Mouse (Mus musculus): Measurements from ENCODE around the gene Sash3. TPM values are rescaled to one million over a fixed set of nuclear protein-coding genes. Genes with fewer than 3 reads are reported as not detected.

The Sash3 gene
- polyA plus RNA-seq, 1 experiment from 2014 or later, result 9.6 TPM

DNA sequence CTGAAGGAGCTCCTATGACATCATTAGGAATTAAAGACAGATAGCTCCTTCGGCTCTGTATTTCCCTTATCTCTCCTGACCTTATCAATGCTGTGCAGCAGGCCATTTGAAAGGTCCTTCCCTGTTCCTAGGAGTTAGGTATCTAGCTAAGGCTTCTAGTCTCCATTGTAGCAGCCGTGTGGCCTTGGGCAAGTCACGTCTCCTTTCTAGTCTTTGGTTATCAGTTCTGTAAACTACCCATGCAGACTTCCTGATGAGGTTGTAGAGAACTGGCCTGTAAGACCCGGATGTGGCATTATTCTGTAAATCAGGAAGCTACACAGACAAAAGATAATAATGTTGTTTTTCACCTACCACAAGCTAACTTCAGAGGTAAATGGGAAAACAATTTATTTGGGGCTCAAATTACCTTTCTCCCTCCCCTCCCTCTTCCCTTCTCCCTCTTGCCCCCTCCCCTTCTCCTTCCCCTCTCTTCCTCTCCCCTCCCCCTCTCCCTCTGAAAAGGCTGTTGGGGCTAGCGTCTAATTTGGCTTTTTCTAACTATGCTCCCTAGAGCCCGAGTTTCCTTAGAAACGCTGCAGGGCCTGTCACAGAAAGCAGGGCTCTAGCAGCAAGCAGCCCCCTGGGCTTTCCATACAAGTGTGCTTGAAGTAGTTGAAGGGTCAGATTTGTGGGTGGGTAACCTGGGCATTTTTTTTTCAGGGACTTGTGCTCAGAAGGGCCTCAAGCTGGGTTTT, 7.5 kb upstream of the Sash3 start:
- Histone ChIP-seq H3K4me1 (ENCODE audit: control insufficient read depth, low read depth, low read length) (peaks cover 33% of the 10 kb centered on the region), H3K4me2 (ENCODE audit: low read depth, low read length) (peak overlapping the region; percentile 38)
- peak; percentile 90 for ATAC-seq (ENCODE audit: low read depth)

DNA sequence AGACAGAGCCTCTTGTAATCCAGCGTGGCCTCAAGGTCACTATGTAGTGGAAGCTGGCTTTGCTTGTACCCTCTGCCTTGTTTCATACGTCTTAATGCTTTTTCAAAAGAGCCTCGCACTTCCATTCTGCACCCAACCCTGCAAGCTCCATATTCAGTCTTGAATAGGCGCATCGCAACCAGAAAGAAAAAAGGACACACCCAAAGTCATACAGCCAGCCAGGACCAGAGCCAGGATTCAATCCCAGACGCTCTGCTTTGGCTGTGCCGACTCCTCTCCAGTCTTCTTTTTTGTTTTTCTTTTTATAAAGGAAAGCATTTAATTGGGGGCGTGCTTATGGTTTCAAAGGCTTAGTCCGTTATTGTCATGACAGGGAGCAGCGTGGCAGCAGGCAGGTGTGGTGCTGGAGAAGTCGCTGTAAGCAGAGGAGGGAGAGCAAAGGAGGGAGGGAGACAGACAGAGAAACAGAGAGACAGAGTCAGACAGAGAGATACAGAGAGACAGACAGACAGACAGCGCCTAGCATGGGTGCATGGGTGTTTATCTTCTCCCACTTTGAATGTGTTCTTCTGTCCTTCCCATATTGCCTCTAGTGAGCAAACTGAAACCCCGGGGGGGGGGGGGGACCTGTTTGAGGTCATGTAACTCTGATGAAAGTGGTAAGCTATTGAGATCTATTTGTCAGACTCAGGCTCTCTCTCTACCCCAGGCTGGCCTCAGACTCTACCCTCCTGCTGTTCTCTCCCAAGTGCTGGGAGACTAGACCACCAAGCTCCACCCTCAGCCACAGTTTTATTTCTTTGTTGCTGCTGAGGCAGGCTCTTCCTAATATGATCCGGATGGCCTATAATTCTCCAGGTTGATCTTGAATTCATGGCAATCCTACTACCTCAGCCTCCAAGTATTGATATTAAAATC, 6.6 kb upstream of the Sash3 start:
- peak overlapping the region; percentile 38 for H3K4me2 ChIP-seq (ENCODE audit: low read depth, low read length)
- ATAC-seq (ENCODE audit: low read depth), result no peak
- no peak overlapping the region; the same call in 1 of the 2 replicates for H3K9ac ChIP-seq (ENCODE audit: low read depth, low read length)
- H3K27me3 ChIP-seq (ENCODE audit: control insufficient read depth, insufficient read depth, low read depth, low read length), result no peaks in the 10 kb centered on the region
- H3K36me3 ChIP-seq (ENCODE audit: control insufficient read depth, insufficient read depth), result no peaks in the 10 kb centered on the region
- peaks cover 33% of the 10 kb centered on the region for H3K4me1 ChIP-seq (ENCODE audit: control insufficient read depth, low read depth, low read length)
- H3K27ac ChIP-seq (ENCODE audit: low read length), result peak overlapping the region; percentile 81; the same call in 1 of the 2 replicates
- H3K4me3 ChIP-seq (ENCODE audit: low read depth, low read length), result peak overlapping the region; percentile 5; the same call in 1 of the 2 replicates
- no peaks in the 10 kb centered on the region for H3K9me3 ChIP-seq (replicated peaks; ENCODE audit: control insufficient read depth, low read length)
- 33% methylated on average over 14 of the region's 14 CpGs for WGBS (ENCODE audit: insufficient replicate concordance)

More for the DNA sequence above, 7.5 kb upstream of the Sash3 start:
- WGBS (ENCODE audit: insufficient replicate concordance), result 22% methylated on average over 7 of the region's 7 CpGs
- Histone ChIP-seq H3K9ac (ENCODE audit: low read depth, low read length) (no peak overlapping the region; the same call in 1 of the 2 replicates), H3K9me3 (replicated peaks; ENCODE audit: control insufficient read depth, low read length) (no peaks in the 10 kb centered on the region), H3K27ac (ENCODE audit: low read length) (peak overlapping the region; percentile 81), H3K4me3 (ENCODE audit: low read depth, low read length) (no peak overlapping the region), H3K36me3 (ENCODE audit: control insufficient read depth, insufficient read depth) (no peaks in the 10 kb centered on the region), H3K27me3 (ENCODE audit: control insufficient read depth, insufficient read depth, low read depth, low read length) (no peaks in the 10 kb centered on the region)

DNA sequence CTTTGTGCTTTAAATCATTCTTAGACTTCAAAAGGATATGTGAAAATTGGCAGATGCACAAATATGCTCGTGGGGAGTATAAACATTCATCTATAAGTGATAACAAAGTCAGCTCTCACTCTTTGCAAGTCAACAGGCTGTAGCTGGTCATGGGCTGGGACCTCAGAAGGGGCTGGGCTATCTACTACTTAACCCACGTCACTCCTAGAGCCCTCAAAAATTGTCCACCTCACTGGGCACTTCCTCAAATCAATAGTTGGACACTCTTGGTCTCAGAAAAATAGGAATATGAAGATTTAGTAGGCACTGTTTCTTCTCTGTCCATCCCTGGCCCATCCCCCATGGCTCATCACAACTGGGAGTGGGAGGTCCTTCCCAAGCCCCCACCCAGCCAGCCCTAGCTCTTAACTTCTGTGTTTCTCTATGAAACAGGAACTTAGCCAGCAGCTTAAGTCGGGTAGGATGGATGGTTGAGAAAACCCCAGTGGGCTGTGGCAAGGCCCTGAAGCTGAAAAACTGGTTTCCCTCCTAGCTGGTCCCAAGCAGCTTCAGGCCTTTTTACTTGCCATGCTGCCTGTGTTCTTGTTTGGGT, 5.9 kb upstream of the Sash3 start:
- no peak for ATAC-seq (ENCODE audit: low read depth)
- Histone ChIP-seq H3K27ac (ENCODE audit: low read length) (peak overlapping the region; percentile 70), H3K9me3 (replicated peaks; ENCODE audit: control insufficient read depth, low read length) (no peaks in the 10 kb centered on the region), H3K36me3 (ENCODE audit: control insufficient read depth, insufficient read depth) (no peaks in the 10 kb centered on the region), H3K4me2 (ENCODE audit: low read depth, low read length) (no peak overlapping the region), H3K4me3 (ENCODE audit: low read depth, low read length) (no peak overlapping the region), H3K4me1 (ENCODE audit: control insufficient read depth, low read depth, low read length) (peaks cover 33% of the 10 kb centered on the region), H3K27me3 (ENCODE audit: control insufficient read depth, insufficient read depth, low read depth, low read length) (no peaks in the 10 kb centered on the region), H3K9ac (ENCODE audit: low read depth, low read length) (no peak overlapping the region)
- WGBS (ENCODE audit: insufficient replicate concordance), result 19% methylated on average over 3 of the region's 3 CpGs

DNA sequence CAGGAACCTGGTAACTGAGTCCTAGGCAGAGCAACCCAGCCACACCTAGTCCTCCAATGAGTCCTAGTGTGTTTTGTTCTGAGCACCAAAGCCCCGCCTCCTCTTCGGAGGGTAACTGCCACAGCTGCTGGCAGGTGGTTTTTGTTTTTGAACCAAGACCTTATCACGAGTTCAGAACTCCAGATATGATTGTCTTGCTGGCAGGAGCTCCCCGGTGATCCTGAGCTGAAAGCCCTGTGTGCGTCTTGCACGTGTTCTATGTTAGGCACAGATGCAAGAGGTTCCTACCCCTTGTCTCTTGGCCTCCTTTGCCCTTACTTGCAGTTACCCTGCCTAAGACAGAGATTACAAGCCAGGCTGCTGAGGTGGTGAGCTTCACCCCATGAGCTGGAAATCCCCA, 4.8 kb upstream of the Sash3 start:
- no peak overlapping the region for H3K4me2 ChIP-seq (ENCODE audit: low read depth, low read length)
- no peaks in the 10 kb centered on the region for H3K36me3 ChIP-seq (ENCODE audit: control insufficient read depth, insufficient read depth)
- H3K9ac ChIP-seq (ENCODE audit: low read depth, low read length), result no peak overlapping the region
- H3K9me3 ChIP-seq (replicated peaks; ENCODE audit: control insufficient read depth, low read length), result no peaks in the 10 kb centered on the region
- 25% methylated on average over 6 of the region's 6 CpGs for WGBS (ENCODE audit: insufficient replicate concordance)
- ATAC-seq (ENCODE audit: low read depth), result no peak
- no peak overlapping the region for H3K4me3 ChIP-seq (ENCODE audit: low read depth, low read length)
- peaks cover 33% of the 10 kb centered on the region for H3K4me1 ChIP-seq (ENCODE audit: control insufficient read depth, low read depth, low read length)
- peak overlapping the region; percentile 70 for H3K27ac ChIP-seq (ENCODE audit: low read length)
- no peaks in the 10 kb centered on the region for H3K27me3 ChIP-seq (ENCODE audit: control insufficient read depth, insufficient read depth, low read depth, low read length)

DNA sequence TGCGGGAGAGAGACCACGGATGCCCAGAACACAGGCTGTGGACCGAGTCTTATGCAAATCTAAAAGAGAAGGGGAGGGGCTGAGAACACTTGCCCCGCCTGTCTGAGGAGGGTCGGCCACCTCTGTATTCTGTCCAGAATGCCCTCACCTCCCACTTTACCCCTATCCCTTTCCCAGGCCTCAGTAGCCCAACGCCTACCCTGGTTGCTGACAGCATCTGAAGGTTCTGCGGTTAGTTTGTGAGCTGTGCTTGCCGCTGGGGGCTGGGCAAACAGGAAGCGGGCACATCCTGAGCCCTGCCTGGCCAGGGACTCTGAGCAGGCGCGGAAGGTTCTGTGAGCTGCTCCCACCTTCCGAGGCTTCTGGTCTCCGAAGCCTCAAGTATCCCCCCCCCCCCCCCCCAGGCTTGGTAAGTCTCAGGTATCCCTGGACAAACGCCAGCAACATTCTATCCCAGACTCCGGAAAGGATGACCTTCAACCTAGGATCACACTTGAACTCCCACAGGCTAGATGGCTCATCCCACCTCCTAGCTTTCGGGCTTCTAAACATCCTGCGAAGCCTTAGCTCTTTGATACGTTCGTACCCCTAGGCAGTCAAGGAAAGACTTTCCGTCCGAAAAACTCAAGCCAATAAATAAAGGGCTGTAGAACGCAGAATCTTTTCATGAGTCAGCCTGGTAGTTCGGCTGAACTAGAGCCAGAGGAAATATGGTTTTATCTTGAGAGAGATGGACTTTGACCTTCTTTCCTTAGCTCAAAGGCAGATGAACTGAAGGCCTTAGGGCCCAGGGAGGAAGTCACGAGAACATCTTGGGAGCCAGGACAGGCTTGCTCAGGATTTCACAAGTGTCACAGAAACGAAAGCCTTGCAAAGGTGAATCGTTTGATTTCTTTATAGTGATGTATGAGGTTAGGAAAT, 2.6 kb upstream of the Sash3 start:
- peak overlapping the region; percentile 13 for H3K27ac ChIP-seq (ENCODE audit: low read length)
- 29% methylated on average over 26 of the region's 26 CpGs for WGBS (ENCODE audit: insufficient replicate concordance)

DNA sequence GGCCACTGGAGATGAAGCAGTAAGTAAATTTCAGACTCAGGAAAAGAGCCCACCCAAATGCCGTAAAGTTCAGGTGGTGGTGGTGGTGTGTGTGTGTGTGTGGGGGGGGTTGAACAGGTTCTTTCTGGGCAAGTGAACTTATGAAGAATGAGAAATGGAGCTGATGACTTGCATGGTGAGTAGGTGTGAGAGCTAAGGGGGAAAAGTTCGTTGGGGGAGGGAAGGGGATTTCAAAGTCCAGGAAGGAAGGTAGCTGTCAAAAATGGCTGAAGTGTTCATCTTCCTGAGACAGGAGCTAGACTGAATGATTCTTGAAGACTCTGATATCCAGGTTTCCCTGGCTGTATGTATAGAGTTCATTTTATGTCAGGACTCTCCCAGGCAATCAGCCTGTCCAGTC, 990 bp downstream of the Sash3 start:
- Histone ChIP-seq H3K4me3 (ENCODE audit: low read depth, low read length) (peak overlapping the region; percentile 27), H3K9ac (ENCODE audit: low read depth, low read length) (peak overlapping the region; percentile 39; the same call in 1 of the 2 replicates), H3K4me2 (ENCODE audit: low read depth, low read length) (peak overlapping the region; percentile 13; the same call in 1 of the 2 replicates), H3K9me3 (replicated peaks; ENCODE audit: control insufficient read depth, low read length) (no peaks in the 10 kb centered on the region), H3K27me3 (ENCODE audit: control insufficient read depth, insufficient read depth, low read depth, low read length) (no peaks in the 10 kb centered on the region), H3K36me3 (ENCODE audit: control insufficient read depth, insufficient read depth) (no peaks in the 10 kb centered on the region), H3K27ac (ENCODE audit: low read length) (no peak overlapping the region), H3K4me1 (ENCODE audit: control insufficient read depth, low read depth, low read length) (peaks cover 3% of the 10 kb centered on the region)
- no peak for ATAC-seq (ENCODE audit: low read depth)
- 39% methylated on average over 2 of the region's 2 CpGs for whole genome bisulfite sequencing (ENCODE audit: insufficient replicate concordance)

More for the DNA sequence above, 2.6 kb upstream of the Sash3 start:
- ATAC-seq (ENCODE audit: low read depth), result peak; percentile 47; the same call in 1 of the 2 replicates
- Histone ChIP-seq H3K27me3 (ENCODE audit: control insufficient read depth, insufficient read depth, low read depth, low read length) (no peaks in the 10 kb centered on the region), H3K4me3 (ENCODE audit: low read depth, low read length) (peak overlapping the region; percentile 38), H3K4me1 (ENCODE audit: control insufficient read depth, low read depth, low read length) (peaks cover 22% of the 10 kb centered on the region), H3K4me2 (ENCODE audit: low read depth, low read length) (peak overlapping the region; percentile 55), H3K9me3 (replicated peaks; ENCODE audit: control insufficient read depth, low read length) (no peaks in the 10 kb centered on the region), H3K9ac (ENCODE audit: low read depth, low read length) (peak overlapping the region; percentile 33; the same call in 1 of the 2 replicates), H3K36me3 (ENCODE audit: control insufficient read depth, insufficient read depth) (no peaks in the 10 kb centered on the region)

DNA sequence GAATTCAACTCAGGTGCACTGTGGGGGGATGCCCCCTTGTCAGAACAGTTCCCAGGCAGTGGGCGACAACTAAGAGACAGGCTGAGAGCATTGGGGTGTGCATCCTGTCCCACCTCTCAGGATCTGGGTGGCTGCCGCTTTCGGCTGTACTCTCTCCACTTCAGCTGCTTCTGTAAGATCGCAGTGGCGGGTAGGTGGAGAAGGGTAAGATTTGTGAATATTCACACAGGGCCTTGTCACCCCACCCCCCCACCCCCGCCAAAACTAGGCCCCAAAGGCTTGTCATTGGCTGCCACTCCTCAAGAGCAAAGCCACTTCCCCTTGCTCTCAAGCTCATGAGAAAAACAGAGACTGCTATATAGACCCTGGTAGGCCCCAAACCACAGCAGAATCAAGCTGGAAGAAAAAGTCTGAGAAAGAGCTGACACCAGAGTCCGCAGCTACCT, 1.5 kb downstream of the Sash3 start:
- H3K4me2 ChIP-seq (ENCODE audit: low read depth, low read length), result peak overlapping the region; percentile 19
- WGBS (ENCODE audit: insufficient replicate concordance), result 30% methylated on average over 7 of the region's 7 CpGs

DNA sequence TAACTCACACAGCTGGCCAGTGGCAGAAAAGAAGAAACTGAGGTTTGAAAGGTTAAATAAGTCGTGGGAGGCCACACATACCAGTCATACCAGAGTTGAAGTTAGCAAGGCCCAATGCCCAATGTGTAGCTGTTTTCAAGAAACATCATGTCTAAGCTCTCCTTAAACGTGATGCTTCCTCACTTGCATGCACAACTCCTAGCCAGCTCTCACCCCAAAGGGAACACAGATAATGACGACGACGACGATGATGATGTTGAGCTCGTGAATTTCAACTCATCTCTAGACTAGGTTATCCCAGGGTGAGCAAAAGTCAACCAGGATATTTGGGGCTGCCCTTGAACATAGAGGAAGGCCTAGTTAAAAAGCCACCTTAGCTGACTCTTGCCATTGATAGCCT, 5.9 kb downstream of the Sash3 start:
- no peak overlapping the region for H3K4me3 ChIP-seq (ENCODE audit: low read depth, low read length)
- H3K36me3 ChIP-seq (ENCODE audit: control insufficient read depth, insufficient read depth), result no peaks in the 10 kb centered on the region
- H3K27ac ChIP-seq (ENCODE audit: low read length), result no peak overlapping the region
- WGBS (ENCODE audit: insufficient replicate concordance), result 52% methylated on average over 7 of the region's 7 CpGs
- no peaks in the 10 kb centered on the region for H3K27me3 ChIP-seq (ENCODE audit: control insufficient read depth, insufficient read depth, low read depth, low read length)
- no peak overlapping the region for H3K9ac ChIP-seq (ENCODE audit: low read depth, low read length)
- H3K4me1 ChIP-seq (ENCODE audit: control insufficient read depth, low read depth, low read length), result peaks cover 21% of the 10 kb centered on the region
- H3K4me2 ChIP-seq (ENCODE audit: low read depth, low read length), result no peak overlapping the region
- no peaks in the 10 kb centered on the region for H3K9me3 ChIP-seq (replicated peaks; ENCODE audit: control insufficient read depth, low read length)
- no peak for ATAC-seq (ENCODE audit: low read depth)

More for the DNA sequence above, 1.5 kb downstream of the Sash3 start:
- peak overlapping the region; percentile 27 for H3K4me3 ChIP-seq (ENCODE audit: low read depth, low read length)
- H3K36me3 ChIP-seq (ENCODE audit: control insufficient read depth, insufficient read depth), result no peaks in the 10 kb centered on the region
- H3K9me3 ChIP-seq (replicated peaks; ENCODE audit: control insufficient read depth, low read length), result no peaks in the 10 kb centered on the region
- H3K27ac ChIP-seq (ENCODE audit: low read length), result no peak overlapping the region
- peaks cover 8% of the 10 kb centered on the region for H3K4me1 ChIP-seq (ENCODE audit: control insufficient read depth, low read depth, low read length)
- H3K27me3 ChIP-seq (ENCODE audit: control insufficient read depth, insufficient read depth, low read depth, low read length), result no peaks in the 10 kb centered on the region
- ATAC-seq (ENCODE audit: low read depth), result no peak
- no peak overlapping the region for H3K9ac ChIP-seq (ENCODE audit: low read depth, low read length)
